Mouse (Mus musculus): ENCODE data around the gene Helz. TPM values are rescaled to one million over a fixed set of nuclear protein-coding genes. Genes with fewer than 3 reads are reported as not detected.

Gene Helz
- polyA plus RNA-seq, 1 experiment from 2014 or later: 14.2 TPM

GRCm38 (mm10) chr11:107649458-107649857 lies 101.7 kb downstream of the Helz start:
- Histone ChIP-seq H3K36me3 (ENCODE audit: control insufficient read depth, insufficient read depth, low read length) (no peaks in the 10 kb centered on the region), H3K9me3 (ENCODE audit: control insufficient read depth, low read length) (no peaks in the 10 kb centered on the region), H3K27me3 (replicated peaks; ENCODE audit: control insufficient read depth, insufficient read depth, low read length) (no peaks in the 10 kb centered on the region), H3K4me3 (ENCODE audit: low read length) (no peak overlapping the region), H3K27ac (ENCODE audit: low read depth, low read length) (no peak overlapping the region), H3K9ac (ENCODE audit: low read depth, low read length) (no peak overlapping the region), H3K4me2 (ENCODE audit: low read length) (no peak overlapping the region), H3K4me1 (ENCODE audit: control insufficient read depth, insufficient read depth, low read depth, low read length) (peaks cover 8% of the 10 kb centered on the region; the same call in 1 of the 2 replicates)
- ATAC-seq: no peak
- 97% methylated on average over 14 of the region's 14 CpGs for WGBS

GRCm38 (mm10) chr11:107650422-107651051 lies 102.8 kb downstream of the Helz start:
- Histone ChIP-seq H3K36me3 (ENCODE audit: control insufficient read depth, insufficient read depth, low read length) (no peaks in the 10 kb centered on the region), H3K4me1 (ENCODE audit: control insufficient read depth, insufficient read depth, low read depth, low read length) (peaks cover 8% of the 10 kb centered on the region; the same call in 1 of the 2 replicates), H3K4me3 (ENCODE audit: low read length) (no peak overlapping the region), H3K9ac (ENCODE audit: low read depth, low read length) (no peak overlapping the region), H3K9me3 (ENCODE audit: control insufficient read depth, low read length) (no peaks in the 10 kb centered on the region), H3K4me2 (ENCODE audit: low read length) (no peak overlapping the region), H3K27me3 (replicated peaks; ENCODE audit: control insufficient read depth, insufficient read depth, low read length) (no peaks in the 10 kb centered on the region), H3K27ac (ENCODE audit: low read depth, low read length) (no peak overlapping the region)
- WGBS: 69% methylated on average over 6 of the region's 6 CpGs
- no peak for ATAC-seq

- no peak for ATAC-seq
- no peak overlapping the region for H3K27ac ChIP-seq (ENCODE audit: low read depth, low read length)
Observed at GRCm38 (mm10) chr11:107651391-107651790, 103.7 kb downstream of the Helz start.

GRCm38 (mm10) chr11:107652137-107652536 lies 104.4 kb downstream of the Helz start:
- H3K4me3 ChIP-seq (ENCODE audit: low read length): no peak overlapping the region
- no peak overlapping the region for H3K4me2 ChIP-seq (ENCODE audit: low read length)
- ATAC-seq: no peak
- H3K36me3 ChIP-seq (ENCODE audit: control insufficient read depth, insufficient read depth, low read length): no peaks in the 10 kb centered on the region
- no peaks in the 10 kb centered on the region for H3K27me3 ChIP-seq (replicated peaks; ENCODE audit: control insufficient read depth, insufficient read depth, low read length)
- no peak overlapping the region for H3K9ac ChIP-seq (ENCODE audit: low read depth, low read length)
- H3K9me3 ChIP-seq (ENCODE audit: control insufficient read depth, low read length): no peaks in the 10 kb centered on the region
- WGBS: 56% methylated on average over 8 of the region's 8 CpGs
- peaks cover 8% of the 10 kb centered on the region; the same call in 1 of the 2 replicates for H3K4me1 ChIP-seq (ENCODE audit: control insufficient read depth, insufficient read depth, low read depth, low read length)
- no peak overlapping the region for H3K27ac ChIP-seq (ENCODE audit: low read depth, low read length)

More at GRCm38 (mm10) chr11:107651391-107651790, 103.7 kb downstream of the Helz start:
- Histone ChIP-seq H3K36me3 (ENCODE audit: control insufficient read depth, insufficient read depth, low read length) (no peaks in the 10 kb centered on the region), H3K4me3 (ENCODE audit: low read length) (no peak overlapping the region), H3K9ac (ENCODE audit: low read depth, low read length) (no peak overlapping the region), H3K9me3 (ENCODE audit: control insufficient read depth, low read length) (no peaks in the 10 kb centered on the region), H3K4me2 (ENCODE audit: low read length) (no peak overlapping the region), H3K4me1 (ENCODE audit: control insufficient read depth, insufficient read depth, low read depth, low read length) (peaks cover 8% of the 10 kb centered on the region; the same call in 1 of the 2 replicates), H3K27me3 (replicated peaks; ENCODE audit: control insufficient read depth, insufficient read depth, low read length) (no peaks in the 10 kb centered on the region)
- WGBS: 67% methylated on average over 7 of the region's 7 CpGs

- Histone ChIP-seq H3K4me3 (ENCODE audit: low read length) (no peak overlapping the region), H3K9me3 (ENCODE audit: control insufficient read depth, low read length) (no peaks in the 10 kb centered on the region), H3K27ac (ENCODE audit: low read depth, low read length) (no peak overlapping the region), H3K4me1 (ENCODE audit: control insufficient read depth, insufficient read depth, low read depth, low read length) (peaks cover 8% of the 10 kb centered on the region; the same call in 1 of the 2 replicates), H3K9ac (ENCODE audit: low read depth, low read length) (no peak overlapping the region), H3K27me3 (replicated peaks; ENCODE audit: control insufficient read depth, insufficient read depth, low read length) (no peaks in the 10 kb centered on the region), H3K4me2 (ENCODE audit: low read length) (no peak overlapping the region), H3K36me3 (ENCODE audit: control insufficient read depth, insufficient read depth, low read length) (no peaks in the 10 kb centered on the region)
- WGBS: 81% methylated on average over 4 of the region's 4 CpGs
- no peak for ATAC-seq
Observed at GRCm38 (mm10) chr11:107655538-107655937, 107.8 kb downstream of the Helz start.

GRCm38 (mm10) chr11:107657117-107657516 lies 109.4 kb downstream of the Helz start:
- H3K4me3 ChIP-seq (ENCODE audit: low read length): no peak overlapping the region
- H3K4me1 ChIP-seq (ENCODE audit: control insufficient read depth, insufficient read depth, low read depth, low read length): no peaks in the 10 kb centered on the region; the same call in 1 of the 2 replicates
- no peak overlapping the region for H3K4me2 ChIP-seq (ENCODE audit: low read length)
- no peak overlapping the region for H3K27ac ChIP-seq (ENCODE audit: low read depth, low read length)
- H3K9me3 ChIP-seq (ENCODE audit: control insufficient read depth, low read length): no peaks in the 10 kb centered on the region
- no peak for ATAC-seq
- no peak overlapping the region for H3K9ac ChIP-seq (ENCODE audit: low read depth, low read length)
- WGBS: 64% methylated on average over 5 of the region's 5 CpGs
- no peaks in the 10 kb centered on the region for H3K36me3 ChIP-seq (ENCODE audit: control insufficient read depth, insufficient read depth, low read length)
- H3K27me3 ChIP-seq (replicated peaks; ENCODE audit: control insufficient read depth, insufficient read depth, low read length): no peaks in the 10 kb centered on the region

GRCm38 (mm10) chr11:107660452-107660851 lies 112.7 kb downstream of the Helz start:
- WGBS: 96% methylated on average over 4 of the region's 4 CpGs
- no peaks in the 10 kb centered on the region; the same call in 1 of the 2 replicates for H3K4me1 ChIP-seq (ENCODE audit: control insufficient read depth, insufficient read depth, low read depth, low read length)
- no peak overlapping the region for H3K4me2 ChIP-seq (ENCODE audit: low read length)
- no peak overlapping the region for H3K27ac ChIP-seq (ENCODE audit: low read depth, low read length)
- no peak overlapping the region for H3K4me3 ChIP-seq (ENCODE audit: low read length)
- no peaks in the 10 kb centered on the region; the same call in 1 of the 2 replicates for H3K36me3 ChIP-seq (ENCODE audit: control insufficient read depth, insufficient read depth, low read length)
- no peak for ATAC-seq
- H3K9me3 ChIP-seq (ENCODE audit: control insufficient read depth, low read length): no peaks in the 10 kb centered on the region
- H3K27me3 ChIP-seq (replicated peaks; ENCODE audit: control insufficient read depth, insufficient read depth, low read length): no peaks in the 10 kb centered on the region
- no peak overlapping the region for H3K9ac ChIP-seq (ENCODE audit: low read depth, low read length)

- Histone ChIP-seq H3K27me3 (replicated peaks; ENCODE audit: control insufficient read depth, insufficient read depth, low read length) (no peaks in the 10 kb centered on the region), H3K4me2 (ENCODE audit: low read length) (no peak overlapping the region), H3K9ac (ENCODE audit: low read depth, low read length) (no peak overlapping the region), H3K9me3 (ENCODE audit: control insufficient read depth, low read length) (no peaks in the 10 kb centered on the region), H3K4me1 (ENCODE audit: control insufficient read depth, insufficient read depth, low read depth, low read length) (no peaks in the 10 kb centered on the region; the same call in 1 of the 2 replicates), H3K4me3 (ENCODE audit: low read length) (no peak overlapping the region), H3K36me3 (ENCODE audit: control insufficient read depth, insufficient read depth, low read length) (peaks cover 8% of the 10 kb centered on the region), H3K27ac (ENCODE audit: low read depth, low read length) (no peak overlapping the region)
- no peak for ATAC-seq
- 66% methylated on average over 5 of the region's 5 CpGs for WGBS
Observed at GRCm38 (mm10) chr11:107662666-107663065, 114.9 kb downstream of the Helz start.

- H3K27ac ChIP-seq (ENCODE audit: low read depth, low read length): no peak overlapping the region
- ATAC-seq: no peak
- no peaks in the 10 kb centered on the region for H3K4me1 ChIP-seq (ENCODE audit: control insufficient read depth, insufficient read depth, low read depth, low read length)
- no peaks in the 10 kb centered on the region for H3K9me3 ChIP-seq (ENCODE audit: control insufficient read depth, low read length)
- no peak overlapping the region for H3K9ac ChIP-seq (ENCODE audit: low read depth, low read length)
- no peaks in the 10 kb centered on the region for H3K27me3 ChIP-seq (replicated peaks; ENCODE audit: control insufficient read depth, insufficient read depth, low read length)
- peaks cover 33% of the 10 kb centered on the region for H3K36me3 ChIP-seq (ENCODE audit: control insufficient read depth, insufficient read depth, low read length)
- no peak overlapping the region for H3K4me2 ChIP-seq (ENCODE audit: low read length)
- no peak overlapping the region for H3K4me3 ChIP-seq (ENCODE audit: low read length)
- 87% methylated on average over 2 of the region's 2 CpGs for WGBS
Observed at GRCm38 (mm10) chr11:107667542-107667941, 119.8 kb downstream of the Helz start.

Measured in hindbrain, embryonic 16.5 days (tissue).